Mouse (Mus musculus): Measurements from ENCODE around the gene Gm17268.

DNA sequence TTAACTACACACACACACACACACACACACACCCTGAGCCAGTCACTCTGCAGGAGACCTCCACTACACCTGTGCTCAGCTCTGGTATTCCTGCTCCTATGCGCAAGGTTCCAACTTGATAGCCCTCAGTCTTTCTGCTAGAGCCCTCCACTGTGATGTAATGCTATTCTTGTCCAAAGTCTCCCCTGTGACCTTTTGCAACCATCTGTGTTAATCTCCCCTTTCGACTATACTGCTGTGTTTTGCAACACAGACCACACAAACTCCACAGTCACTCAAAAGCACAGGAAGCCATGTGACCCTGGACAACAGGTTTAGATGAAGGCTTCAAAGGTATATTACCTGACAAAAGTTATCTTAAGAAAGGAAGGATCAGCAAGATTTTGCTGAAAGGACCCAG, 25.1 kb upstream of the Gm17268 start:
- no peak for TF ChIP-seq CTCF (IDR thresholded peaks at IDR 0.05; ENCODE audit: control insufficient read depth, insufficient read depth, insufficient replicate concordance, low read depth, low read length)
- TF ChIP-seq POLR2A (IDR thresholded peaks at IDR 0.05; ENCODE audit: control insufficient read depth, low read depth, low read length) = no peak

Measured in testis, adult 2 months (tissue).